Mouse (Mus musculus): ENCODE measurements around the gene Ddx54.

Ddx54 gene

GRCm38 (mm10) chr5:120615903-120616302 lies 3.4 kb downstream of the Ddx54 start:
- DNase-seq: no peak

- DNase-seq: no peak
Observed at GRCm38 (mm10) chr5:120618778-120619177, 6.2 kb downstream of the Ddx54 start.

DNA sequence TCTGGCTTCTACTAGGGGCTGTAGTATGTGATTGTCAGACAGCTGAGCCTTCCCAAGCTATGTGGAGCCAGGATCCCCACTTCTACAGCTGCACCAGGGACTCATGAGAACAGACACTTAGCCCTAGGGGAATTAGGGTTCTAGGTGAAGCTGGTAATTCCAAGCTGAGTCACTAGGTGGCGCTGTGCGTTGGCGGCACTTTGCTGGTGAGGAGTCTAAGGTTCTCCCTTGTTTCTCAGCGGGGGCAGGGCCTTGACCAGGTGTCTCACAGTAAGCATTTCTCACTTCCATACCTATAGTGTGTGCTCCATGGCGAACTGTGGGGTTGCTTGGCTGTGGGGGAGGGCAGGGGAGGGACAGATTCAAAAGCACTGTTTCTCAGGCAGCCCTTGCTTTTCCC lies 6.7 kb downstream of the Ddx54 start:
- DNase-seq: peak; percentile 68

DNA sequence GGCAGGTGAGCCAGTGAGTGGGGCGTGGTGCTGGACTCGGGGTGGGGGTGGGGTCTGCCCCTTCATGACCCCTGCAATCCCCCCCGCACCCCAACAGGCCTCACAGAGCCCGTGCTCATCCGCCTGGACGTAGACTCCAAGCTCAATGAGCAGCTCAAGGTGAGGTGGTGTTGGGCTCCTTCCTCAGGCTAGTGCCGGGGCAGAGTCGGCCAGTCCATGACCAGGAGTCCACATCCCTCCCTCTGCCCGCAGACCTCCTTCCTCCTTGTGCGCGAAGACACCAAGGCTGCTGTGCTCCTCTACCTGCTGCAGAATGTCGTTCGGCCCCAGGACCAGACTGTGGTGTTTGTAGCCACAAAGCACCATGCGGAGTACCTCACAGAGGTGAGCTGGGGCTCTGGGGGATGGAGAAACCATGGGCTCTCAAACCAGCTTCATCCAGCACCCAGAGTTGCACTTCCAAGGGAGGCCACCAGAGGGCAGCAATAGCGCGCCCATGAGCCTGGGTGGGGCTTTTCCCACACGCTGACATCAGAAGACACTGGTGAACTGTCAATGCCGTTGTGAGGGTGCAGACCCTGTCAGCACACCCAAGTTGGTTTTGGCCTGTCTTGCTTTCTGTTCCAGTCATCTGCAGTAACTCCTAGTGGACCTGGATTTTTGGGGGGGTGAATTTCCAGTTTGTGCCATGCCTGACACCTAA lies 8.0 kb downstream of the Ddx54 start:
- DNase-seq: peak; percentile 82

GRCm38 (mm10) chr5:120621078-120621765 lies 8.7 kb downstream of the Ddx54 start:
- no peak for DNase-seq

- no peak for DNase-seq
Observed at GRCm38 (mm10) chr5:120621846-120622197, 9.3 kb downstream of the Ddx54 start.

DNA sequence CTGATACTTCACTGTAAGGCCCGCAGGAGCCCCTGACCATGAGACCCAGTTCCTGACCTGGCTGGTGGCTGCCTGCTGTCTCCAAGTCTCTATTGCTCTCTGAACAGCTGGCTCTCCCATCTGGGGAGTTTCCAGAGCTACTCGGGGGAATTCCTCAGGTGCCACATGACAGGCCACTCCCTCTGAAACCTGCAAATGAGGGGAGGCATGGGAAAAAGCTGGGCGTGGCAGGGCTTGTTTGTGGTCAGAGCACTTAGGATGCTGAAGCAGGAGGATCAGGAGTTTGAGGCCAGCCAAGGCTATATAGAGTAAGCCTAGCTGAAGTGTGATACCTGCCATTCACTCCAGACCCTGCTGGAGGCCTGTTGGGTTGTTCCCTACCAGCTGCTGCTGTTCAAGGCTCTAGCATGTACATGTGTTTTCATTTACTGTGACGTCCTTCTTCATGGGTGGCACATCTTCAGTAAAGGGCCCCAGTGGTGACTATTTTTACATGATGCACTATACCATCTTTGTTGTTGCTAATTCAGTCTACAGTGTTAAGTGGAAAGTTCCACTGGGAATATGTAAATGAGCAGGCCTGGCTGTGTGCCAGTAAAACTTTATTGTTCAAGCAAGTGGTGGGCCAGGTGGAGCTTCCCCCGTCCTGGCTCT lies 9.8 kb downstream of the Ddx54 start:
- DNase-seq: no peak

GRCm38 (mm10) chr5:120624427-120624826 lies 11.9 kb downstream of the Ddx54 start:
- no peak for DNase-seq

- no peak for DNase-seq
Observed at GRCm38 (mm10) chr5:120626399-120626798, 13.9 kb downstream of the Ddx54 start.

DNA sequence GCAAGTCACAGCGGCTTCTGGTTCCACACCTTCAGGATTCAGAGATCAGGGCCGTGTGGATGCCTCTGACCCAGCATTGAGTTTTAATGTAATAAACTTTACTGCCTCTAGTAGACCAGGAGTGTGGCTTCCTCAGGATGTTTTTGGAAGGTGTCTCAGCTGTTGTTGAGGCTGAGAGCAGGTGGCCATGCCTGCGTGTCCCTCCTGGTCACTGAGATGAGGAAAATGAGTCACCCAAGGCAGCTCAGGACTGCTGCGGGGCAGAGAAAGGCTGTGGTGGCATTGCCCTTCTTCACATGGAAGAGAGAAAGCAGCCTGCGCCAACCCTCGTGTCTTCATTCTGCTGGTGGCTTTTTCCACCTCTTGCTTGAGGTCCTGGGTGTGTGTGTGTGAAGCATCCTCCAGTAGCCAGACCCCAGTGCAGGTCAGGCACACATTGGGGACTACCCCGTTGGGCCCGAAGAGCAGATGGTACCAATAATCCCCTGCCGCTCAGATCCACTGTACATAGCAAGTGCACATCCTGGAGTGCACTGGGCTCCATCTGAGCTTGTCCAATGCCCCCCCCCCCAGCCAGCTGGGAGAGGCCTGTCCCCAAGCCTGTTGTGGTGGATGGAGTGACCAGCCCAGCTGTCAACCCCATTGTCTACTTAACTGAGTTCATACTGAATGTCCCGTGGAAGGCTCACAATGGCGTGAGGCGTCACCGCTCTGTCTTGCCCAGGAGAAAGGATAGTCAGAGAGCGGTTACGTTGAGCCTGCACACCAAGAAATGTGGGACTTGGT lies 15.2 kb downstream of the Ddx54 start:
- no peak for DNase-seq

DNA sequence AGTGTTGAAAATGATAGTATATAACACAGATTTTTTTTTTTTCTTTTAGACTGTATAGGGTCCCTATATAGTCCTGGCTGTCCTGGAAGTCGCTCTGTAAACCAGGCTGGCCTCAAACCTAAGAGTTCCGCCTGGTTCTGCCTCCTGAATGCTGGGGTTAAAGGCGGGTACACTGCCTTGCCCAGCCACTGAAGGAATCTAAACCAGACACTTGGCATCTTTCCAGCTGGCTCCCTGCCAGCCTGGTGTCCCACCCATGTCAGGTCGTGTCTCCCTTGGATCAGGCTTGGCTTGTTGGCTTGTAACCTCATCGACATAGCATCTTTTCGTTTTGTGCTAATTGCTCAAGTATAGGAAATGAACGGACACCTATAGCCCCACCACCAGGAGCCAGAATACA lies 16.1 kb downstream of the Ddx54 start:
- DNase-seq: no peak

- no peak for DNase-seq
Observed at GRCm38 (mm10) chr5:120631128-120631527, 18.6 kb downstream of the Ddx54 start.

DNA sequence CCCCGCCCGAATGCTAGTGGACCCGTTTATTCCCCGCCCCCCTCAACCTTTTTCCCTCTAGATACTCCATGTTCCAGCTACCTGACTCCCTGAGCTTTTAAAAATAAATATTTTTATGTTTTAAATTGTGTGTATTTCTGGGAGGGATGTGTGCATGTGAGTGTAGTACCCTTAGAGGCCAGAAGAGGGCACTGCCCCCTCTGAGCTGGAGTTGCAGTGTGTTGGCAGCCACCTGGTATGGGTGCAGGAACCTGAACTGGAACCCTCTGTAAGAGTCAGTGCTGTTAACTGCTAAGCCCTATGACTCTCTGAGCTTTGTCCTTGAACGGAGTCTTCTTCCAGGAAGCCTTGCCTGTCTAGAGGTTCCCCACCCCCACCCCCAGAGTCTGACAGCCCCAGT lies 19.4 kb downstream of the Ddx54 start:
- DNase-seq: no peak

GRCm38 (mm10) chr5:120634131-120634530 lies 21.6 kb downstream of the Ddx54 start, which contains the start of gene Cfap73:
Gene Cfap73, minus strand, starts transcription at chr5:120634235.
- DNase-seq: no peak

GRCm38 (mm10) chr5:120634860-120635259 lies 22.3 kb downstream of the Ddx54 start:
- DNase-seq: no peak

DNA sequence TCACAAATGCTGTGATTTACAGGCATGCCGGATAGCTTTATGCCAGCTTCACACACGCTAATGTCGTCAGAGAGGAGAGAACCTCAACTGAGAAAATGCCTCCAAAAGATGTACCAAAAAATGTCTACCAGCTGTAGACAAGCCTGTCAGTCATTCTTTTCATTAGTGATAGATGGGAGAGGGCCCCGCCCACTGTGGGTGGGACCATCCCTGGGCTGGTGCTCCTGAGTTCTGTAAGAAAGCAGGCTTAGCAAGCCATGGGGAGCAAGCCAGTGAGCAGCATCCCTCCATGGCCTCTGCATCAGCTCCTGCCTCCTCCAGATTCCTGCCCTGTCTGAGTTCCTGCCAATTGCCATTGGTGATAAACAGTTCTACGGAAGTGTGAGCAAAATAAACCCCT lies 23.1 kb downstream of the Ddx54 start:
- no peak for DNase-seq

DNA sequence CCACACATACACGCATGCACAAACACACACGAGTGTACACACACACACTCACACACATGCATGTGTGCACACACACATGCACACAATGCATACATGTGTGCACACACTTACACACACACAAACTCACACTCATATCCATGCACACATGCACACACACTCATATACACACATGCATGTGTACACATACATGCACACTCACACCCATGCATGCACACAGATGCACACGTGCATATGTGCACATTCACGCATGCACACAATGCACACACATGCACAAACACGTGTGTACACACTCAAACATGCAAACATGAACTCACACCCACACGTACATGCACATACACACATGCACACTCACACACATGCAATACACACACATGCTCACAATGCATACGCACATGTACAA lies 27.6 kb downstream of the Ddx54 start:
- DNase-seq: no peak

DNA sequence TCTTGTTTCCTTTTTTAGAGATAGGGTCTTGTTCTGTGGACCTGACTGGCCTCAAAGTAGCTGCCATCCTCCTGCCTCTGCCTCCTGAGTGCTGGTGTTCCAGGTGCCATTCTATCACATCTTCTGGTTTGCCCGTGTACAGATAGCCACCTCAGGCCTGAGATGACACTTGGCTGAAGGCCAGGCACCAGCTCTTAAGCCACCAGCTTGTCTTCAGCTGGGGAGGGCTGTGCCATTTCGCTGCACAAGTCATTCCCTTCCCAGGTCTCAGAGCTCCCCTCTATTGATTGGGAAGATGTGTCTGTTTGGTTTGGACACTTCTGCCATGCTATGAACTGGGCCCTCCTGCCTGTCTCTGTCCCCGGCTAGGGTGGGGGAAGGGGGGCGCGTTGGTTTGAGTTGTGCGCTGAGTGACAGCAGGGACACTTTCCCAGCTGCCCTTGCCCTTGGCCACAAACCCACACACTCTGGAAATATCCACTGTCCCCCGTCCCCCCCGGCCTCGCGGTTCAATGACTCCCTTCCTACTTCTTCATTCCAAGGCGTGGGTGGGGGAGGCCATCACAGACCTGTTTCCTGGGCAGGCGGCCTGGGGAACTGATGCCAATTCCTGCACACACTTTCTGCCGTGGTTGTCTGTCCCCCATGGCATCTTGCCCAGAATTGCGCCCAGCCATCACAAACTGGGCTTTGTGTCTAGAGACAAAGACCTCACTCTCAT lies 31.0 kb downstream of the Ddx54 start:
- no peak for DNase-seq

DNA sequence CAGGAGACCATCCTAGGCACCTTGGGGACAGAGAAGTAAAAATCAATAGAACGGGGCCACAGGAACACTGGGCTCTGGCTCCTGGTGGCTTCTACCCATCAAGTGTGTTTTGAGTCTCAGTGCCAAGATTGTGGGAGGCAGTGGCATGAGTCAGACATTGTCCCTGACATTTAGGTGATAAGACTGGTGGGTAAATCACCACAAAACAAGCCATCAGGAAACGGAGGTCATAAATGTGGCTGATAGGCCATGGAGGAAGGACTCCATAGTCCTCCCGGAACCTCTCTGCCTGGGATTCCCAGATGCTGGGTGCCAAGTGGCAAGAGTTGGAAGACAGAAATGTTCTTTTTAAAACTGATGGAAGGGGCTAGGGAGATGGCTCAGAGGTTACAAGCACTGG lies 31.7 kb downstream of the Ddx54 start:
- DNase-seq: no peak

DNA sequence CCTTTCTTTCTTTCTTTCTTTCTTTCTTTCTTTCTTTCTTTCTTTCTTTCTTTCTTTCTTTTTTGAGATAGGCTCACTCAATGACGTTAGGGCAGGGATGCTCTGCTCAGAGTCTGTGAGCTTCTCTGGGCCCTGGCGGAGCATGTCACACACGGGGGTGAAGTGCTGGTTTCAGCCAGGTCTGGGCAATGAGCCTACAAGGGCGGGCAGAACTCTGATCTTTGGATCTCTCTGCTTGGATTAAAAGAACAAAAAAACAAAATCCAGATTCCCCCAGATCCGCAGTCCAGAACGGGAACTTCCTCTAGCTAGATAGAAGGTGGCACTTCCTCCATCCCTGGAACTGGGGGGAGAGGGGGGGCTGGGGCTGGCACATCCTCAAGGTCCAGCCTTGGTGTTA lies 33.3 kb downstream of the Ddx54 start:
- DNase-seq: peak; percentile 24

- no peak for DNase-seq
Observed at GRCm38 (mm10) chr5:120647361-120647760, 34.8 kb downstream of the Ddx54 start.

DNA sequence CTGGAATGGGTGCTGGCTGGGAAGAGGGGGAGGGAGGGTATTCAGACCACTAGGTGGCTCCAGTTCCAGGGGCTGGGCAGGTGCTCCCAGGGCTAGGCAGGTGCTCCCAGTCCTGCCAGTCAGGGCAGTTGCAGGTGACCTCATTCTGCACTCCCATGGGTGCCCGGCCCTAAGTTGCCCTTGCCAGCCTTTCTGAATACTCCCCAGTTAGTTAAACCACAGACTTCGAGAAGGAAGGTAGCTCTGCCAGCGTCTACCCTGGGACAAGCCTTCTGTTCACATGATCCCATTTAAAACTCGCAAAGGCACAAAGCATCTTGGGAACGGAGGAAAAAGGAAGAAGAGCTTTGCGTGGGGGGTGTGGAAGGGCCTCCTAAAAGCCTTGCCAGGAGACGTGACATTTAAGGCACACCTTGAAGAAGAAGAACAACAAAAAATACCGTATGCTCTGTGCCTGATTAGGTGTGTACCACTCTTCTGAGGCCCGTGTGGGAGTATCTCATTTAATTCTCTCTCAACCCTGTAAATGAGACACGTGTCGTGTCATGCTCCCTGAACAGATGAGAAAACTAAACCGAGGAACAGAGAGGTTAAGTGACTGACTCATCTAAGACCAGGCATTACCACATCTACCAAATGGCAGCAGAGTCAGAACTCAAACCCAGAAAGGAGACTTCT lies 35.4 kb downstream of the Ddx54 start:
- DNase-seq: no peak

All from lung, postnatal 14 days (tissue).